Mouse (Mus musculus) embryonic facial prominence, embryonic 15.5 days (tissue): Measurements from ENCODE around the gene Mfsd14a. TPM values are rescaled to one million over a fixed set of nuclear protein-coding genes. Genes with fewer than 3 reads are reported as not detected.

Experiments used
- ATAC-seq: fragments of 200-750 bp; cut with Nextera tagmentation; 2 replicates; pipeline ENCODE4 v1.8.0; 2017; ENCODE audit warnings: low read depth, moderate TSS enrichment; ENCODE audit not compliant: insufficient number of reproducible peaks, low FRiP score, low TSS enrichment
- H3K27ac ChIP-seq: fragments of 300-500 bp; sonication (generic); replicated peaks from 2 replicates; pipeline ENCODE4 v1.5.1; 2015; ENCODE audit warnings: mild to moderate bottlenecking, inconsistent platforms
- H3K27me3 ChIP-seq: fragments of 300-500 bp; sonication (generic); 2 replicates; pipeline ENCODE4 v1.6.1; 2015; ENCODE audit warnings: inconsistent platforms
- H3K36me3 ChIP-seq: fragments of 300-500 bp; sonication (generic); 2 replicates; pipeline ENCODE4 v1.6.1; 2015; ENCODE audit warnings: mild to moderate bottlenecking, inconsistent platforms
- H3K4me1 ChIP-seq: fragments of 300-500 bp; sonication (generic); 2 replicates; pipeline ENCODE4 v1.6.1; 2015; ENCODE audit warnings: inconsistent platforms
- H3K4me2 ChIP-seq: fragments of 300-500 bp; sonication (generic); replicated peaks from 2 replicates; pipeline ENCODE4 v1.6.1; 2015; ENCODE audit warnings: mild to moderate bottlenecking, inconsistent platforms
- H3K4me3 ChIP-seq: fragments of 300-500 bp; sonication (generic); replicated peaks from 2 replicates; pipeline ENCODE4 v1.5.1; 2015; ENCODE audit warnings: mild to moderate bottlenecking, inconsistent platforms
- H3K9ac ChIP-seq: fragments of 300-500 bp; sonication (generic); 2 replicates; pipeline ENCODE4 v1.6.1; 2015; ENCODE audit warnings: inconsistent platforms
- H3K9me3 ChIP-seq: fragments of 300-500 bp; sonication (generic); replicated peaks from 2 replicates; pipeline ENCODE4 v1.6.1; 2016; ENCODE audit warnings: inconsistent platforms
- WGBS: fragments of 180-500 bp; shearing (Covaris S2); methylation state at CpG from one replicate; pipeline ENCODE4 v1.1.7; 2015; 5-methylcytosine and 5-hydroxymethylcytosine counted together
- polyA plus RNA-seq: library from polyadenylated mRNA; unstranded; fragments of >200 nt; fragmentation: Nextera tagmentation; extraction: Ambion mirVana; gene quantifications from 2 replicates; pipeline ENCODE4 v1.2.1, GENCODE M21; 2015

Mfsd14a gene
- polyA plus RNA-seq, 1 experiment from 2014 or later = 78.3 TPM

GRCm38 (mm10) chr3:116650698-116651097, 11.8 kb downstream of the Mfsd14a start:
- Histone ChIP-seq H3K27me3 (no peaks in the 10 kb centered on the region), H3K27ac (no peak overlapping the region), H3K9me3 (no peaks in the 10 kb centered on the region), H3K9ac (no peak overlapping the region), H3K4me1 (no peaks in the 10 kb centered on the region), H3K4me3 (no peak overlapping the region), H3K4me2 (no peak overlapping the region), H3K36me3 (peaks cover 26% of the 10 kb centered on the region)
- ATAC-seq = no peak
- 93% methylated on average over 9 of the region's 9 CpGs for WGBS

- Histone ChIP-seq H3K4me1 (no peaks in the 10 kb centered on the region), H3K9me3 (no peaks in the 10 kb centered on the region), H3K9ac (no peak overlapping the region), H3K27ac (no peak overlapping the region), H3K4me2 (no peak overlapping the region), H3K27me3 (no peaks in the 10 kb centered on the region), H3K36me3 (peaks cover 43% of the 10 kb centered on the region), H3K4me3 (no peak overlapping the region)
- no peak for ATAC-seq
- WGBS = 92% methylated on average over 7 of the region's 7 CpGs
Measured at GRCm38 (mm10) chr3:116648805-116649204, 13.7 kb downstream of the Mfsd14a start.

GRCm38 (mm10) chr3:116646387-116646786, 16.1 kb downstream of the Mfsd14a start:
- WGBS = 91% methylated on average over 1 of the region's 1 CpGs
- Histone ChIP-seq H3K36me3 (peaks cover 61% of the 10 kb centered on the region), H3K27ac (no peak overlapping the region), H3K27me3 (no peaks in the 10 kb centered on the region), H3K4me1 (no peaks in the 10 kb centered on the region), H3K9ac (no peak overlapping the region), H3K9me3 (no peaks in the 10 kb centered on the region), H3K4me2 (no peak overlapping the region), H3K4me3 (no peak overlapping the region)
- ATAC-seq = no peak

- no peak for ATAC-seq
- no peak overlapping the region for H3K9ac ChIP-seq
- no peak overlapping the region for H3K4me3 ChIP-seq
- peaks cover 89% of the 10 kb centered on the region for H3K36me3 ChIP-seq
- WGBS = 85% methylated on average over 2 of the region's 2 CpGs
- H3K9me3 ChIP-seq = no peaks in the 10 kb centered on the region
- no peaks in the 10 kb centered on the region for H3K4me1 ChIP-seq
- H3K4me2 ChIP-seq = no peak overlapping the region
- H3K27me3 ChIP-seq = no peaks in the 10 kb centered on the region
- no peak overlapping the region for H3K27ac ChIP-seq
Measured at GRCm38 (mm10) chr3:116642373-116642772, 20.1 kb downstream of the Mfsd14a start.

GRCm38 (mm10) chr3:116641811-116642371, 20.6 kb downstream of the Mfsd14a start:
- Histone ChIP-seq H3K27ac (no peak overlapping the region), H3K4me1 (no peaks in the 10 kb centered on the region), H3K27me3 (no peaks in the 10 kb centered on the region), H3K36me3 (peaks cover 88% of the 10 kb centered on the region), H3K4me3 (no peak overlapping the region), H3K9ac (no peak overlapping the region), H3K4me2 (no peak overlapping the region), H3K9me3 (no peaks in the 10 kb centered on the region)
- no peak for ATAC-seq
- WGBS = 88% methylated on average over 6 of the region's 6 CpGs

- no peaks in the 10 kb centered on the region for H3K4me1 ChIP-seq
- WGBS = 82% methylated on average over 1 of the region's 1 CpGs
- H3K9me3 ChIP-seq = no peaks in the 10 kb centered on the region
- no peak for ATAC-seq
- H3K27me3 ChIP-seq = no peaks in the 10 kb centered on the region
- no peak overlapping the region for H3K9ac ChIP-seq
- H3K4me2 ChIP-seq = no peak overlapping the region
- peaks cover 88% of the 10 kb centered on the region for H3K36me3 ChIP-seq
- no peak overlapping the region for H3K27ac ChIP-seq
- H3K4me3 ChIP-seq = no peak overlapping the region
Measured at GRCm38 (mm10) chr3:116640024-116640423, 22.5 kb downstream of the Mfsd14a start.

- H3K27me3 ChIP-seq = no peaks in the 10 kb centered on the region
- ATAC-seq = no peak
- no peak overlapping the region for H3K4me3 ChIP-seq
- H3K9ac ChIP-seq = no peak overlapping the region
- WGBS = 91% methylated on average over 7 of the region's 7 CpGs
- peaks cover 91% of the 10 kb centered on the region for H3K36me3 ChIP-seq
- H3K4me2 ChIP-seq = no peak overlapping the region
- H3K27ac ChIP-seq = no peak overlapping the region
- H3K4me1 ChIP-seq = no peaks in the 10 kb centered on the region
- no peaks in the 10 kb centered on the region for H3K9me3 ChIP-seq
Measured at GRCm38 (mm10) chr3:116638572-116638971, 23.9 kb downstream of the Mfsd14a start.

GRCm38 (mm10) chr3:116637693-116638476, 24.6 kb downstream of the Mfsd14a start:
- no peak for ATAC-seq
- 78% methylated on average over 9 of the region's 9 CpGs for WGBS
- no peak overlapping the region for H3K9ac ChIP-seq
- no peak overlapping the region for H3K4me3 ChIP-seq
- no peaks in the 10 kb centered on the region for H3K9me3 ChIP-seq
- H3K4me1 ChIP-seq = no peaks in the 10 kb centered on the region
- H3K36me3 ChIP-seq = peaks cover 90% of the 10 kb centered on the region
- H3K27ac ChIP-seq = no peak overlapping the region
- no peaks in the 10 kb centered on the region for H3K27me3 ChIP-seq
- no peak overlapping the region for H3K4me2 ChIP-seq

- peaks cover 82% of the 10 kb centered on the region for H3K36me3 ChIP-seq
- no peaks in the 10 kb centered on the region for H3K27me3 ChIP-seq
- WGBS = 60% methylated on average over 5 of the region's 5 CpGs
- no peak overlapping the region for H3K9ac ChIP-seq
- ATAC-seq = no peak
- H3K4me2 ChIP-seq = no peak overlapping the region
- no peaks in the 10 kb centered on the region for H3K4me1 ChIP-seq
- H3K27ac ChIP-seq = no peak overlapping the region
- no peaks in the 10 kb centered on the region for H3K9me3 ChIP-seq
- H3K4me3 ChIP-seq = no peak overlapping the region
Measured at GRCm38 (mm10) chr3:116635799-116636198, 26.7 kb downstream of the Mfsd14a start.

- Histone ChIP-seq H3K36me3 (peaks cover 80% of the 10 kb centered on the region), H3K4me3 (no peak overlapping the region), H3K4me1 (no peaks in the 10 kb centered on the region), H3K9me3 (no peaks in the 10 kb centered on the region), H3K27ac (no peak overlapping the region), H3K9ac (no peak overlapping the region), H3K27me3 (no peaks in the 10 kb centered on the region), H3K4me2 (no peak overlapping the region)
- no peak for ATAC-seq
- 90% methylated on average over 8 of the region's 8 CpGs for WGBS
Measured at GRCm38 (mm10) chr3:116634853-116635252, 27.6 kb downstream of the Mfsd14a start.

GRCm38 (mm10) chr3:116634091-116634490, 28.4 kb downstream of the Mfsd14a start:
- H3K27me3 ChIP-seq = no peaks in the 10 kb centered on the region
- H3K4me2 ChIP-seq = no peak overlapping the region
- H3K4me3 ChIP-seq = no peak overlapping the region
- H3K4me1 ChIP-seq = no peaks in the 10 kb centered on the region
- no peak for ATAC-seq
- no peak overlapping the region for H3K9ac ChIP-seq
- H3K27ac ChIP-seq = no peak overlapping the region
- H3K36me3 ChIP-seq = peaks cover 73% of the 10 kb centered on the region
- no peaks in the 10 kb centered on the region for H3K9me3 ChIP-seq
- WGBS = 89% methylated on average over 3 of the region's 3 CpGs

- Histone ChIP-seq H3K4me2 (no peak overlapping the region), H3K36me3 (peaks cover 62% of the 10 kb centered on the region), H3K4me3 (no peak overlapping the region), H3K9ac (no peak overlapping the region), H3K27ac (no peak overlapping the region), H3K27me3 (no peaks in the 10 kb centered on the region), H3K9me3 (no peaks in the 10 kb centered on the region), H3K4me1 (no peaks in the 10 kb centered on the region)
- ATAC-seq = no peak
- 77% methylated on average over 3 of the region's 3 CpGs for WGBS
Measured at GRCm38 (mm10) chr3:116632971-116633370, 29.5 kb downstream of the Mfsd14a start.
